Mouse (Mus musculus) thymus, adult 2 months (tissue): ENCODE measurements around the gene Adgrg2.

Source experiments
- CTCF ChIP-seq: fragments of 200-500 bp; IDR thresholded peaks from 2 replicates; pipeline ENCODE4 v1.5.1; 2012; ENCODE audit warnings: mild to moderate bottlenecking, control low read depth, low read length, moderate library complexity, borderline replicate concordance; ENCODE audit not compliant: control insufficient read depth, poor library complexity, insufficient read depth; ENCODE audit errors: extremely low read depth
- POLR2A ChIP-seq: fragments of 200-500 bp; IDR thresholded peaks from 2 replicates; pipeline ENCODE4 v1.6.1; 2012; ENCODE audit warnings: mild to moderate bottlenecking, low read length, control low read depth, moderate library complexity; ENCODE audit not compliant: control insufficient read depth, poor library complexity, insufficient read depth; ENCODE audit errors: extremely low read depth

- TF ChIP-seq CTCF (no peak), POLR2A (no peak)
Measured at GRCm38 (mm10) chrX:160502048-160503041, 111.9 kb downstream of the Adgrg2 start, which contains the start of gene Phka2.
